Mouse (Mus musculus) ovary, postnatal 36 days (tissue): Measurements from ENCODE around the gene Ryr1.
A peak's percentile ranks its signal among the peaks of the same experiment; 100 is the strongest.

Experiments used
- DNase-seq: peaks from one replicate; pipeline ENCODE4 v3.0.0; 2022; ENCODE audit warnings: low spot score, mixed read lengths

Ryr1 gene

GRCm38 (mm10) chr7:29037261-29037660 lies 87.7 kb downstream of the Ryr1 start:
- DNase-seq: no peak

GRCm38 (mm10) chr7:29032685-29033084 lies 92.3 kb downstream of the Ryr1 start:
- DNase-seq: no peak

GRCm38 (mm10) chr7:29031641-29032040 lies 93.3 kb downstream of the Ryr1 start:
- DNase-seq: no peak

GRCm38 (mm10) chr7:29029690-29030656 lies 95.0 kb downstream of the Ryr1 start:
- DNase-seq: no peak

- DNase-seq: no peak
Measured at GRCm38 (mm10) chr7:29028761-29029160, 96.2 kb downstream of the Ryr1 start.

GRCm38 (mm10) chr7:29026811-29027210 lies 98.2 kb downstream of the Ryr1 start:
- DNase-seq: no peak

GRCm38 (mm10) chr7:29026195-29026594 lies 98.8 kb downstream of the Ryr1 start:
- DNase-seq: no peak

GRCm38 (mm10) chr7:29025566-29025965 lies 99.4 kb downstream of the Ryr1 start:
- DNase-seq: no peak

- DNase-seq: no peak
Measured at GRCm38 (mm10) chr7:29023514-29023913, 101.5 kb downstream of the Ryr1 start.

- DNase-seq: no peak
Measured at GRCm38 (mm10) chr7:29022479-29022878, 102.5 kb downstream of the Ryr1 start.

- no peak for DNase-seq
Measured at GRCm38 (mm10) chr7:29019447-29020220, 105.3 kb downstream of the Ryr1 start.

GRCm38 (mm10) chr7:29017222-29017621 lies 107.8 kb downstream of the Ryr1 start:
- no peak for DNase-seq

GRCm38 (mm10) chr7:29016440-29016839 lies 108.5 kb downstream of the Ryr1 start:
- DNase-seq: no peak

- DNase-seq: no peak
Measured at GRCm38 (mm10) chr7:29014984-29015383, 110.0 kb downstream of the Ryr1 start.

- no peak for DNase-seq
Measured at GRCm38 (mm10) chr7:29008714-29009113, 116.3 kb downstream of the Ryr1 start.

GRCm38 (mm10) chr7:29008171-29008570 lies 116.8 kb downstream of the Ryr1 start:
- no peak for DNase-seq

- no peak for DNase-seq
Measured at GRCm38 (mm10) chr7:29007224-29008101, 117.5 kb downstream of the Ryr1 start.

- peak; percentile 63 for DNase-seq
Measured at GRCm38 (mm10) chr7:29000651-29001605, 124.1 kb downstream of the Ryr1 start.

- DNase-seq: no peak
Measured at GRCm38 (mm10) chr7:28993402-28993801, 131.6 kb downstream of the Ryr1 start.

- no peak for DNase-seq
Measured at GRCm38 (mm10) chr7:28992997-28993396, 132.0 kb downstream of the Ryr1 start.

GRCm38 (mm10) chr7:28991616-28992015 lies 133.4 kb downstream of the Ryr1 start:
- no peak for DNase-seq
